Mouse (Mus musculus) heart, postnatal 10 days (tissue): ENCODE measurements around the gene Mtif3. TPM values are rescaled to one million over a fixed set of nuclear protein-coding genes. Genes with fewer than 3 reads are reported as not detected.
A peak's percentile ranks its signal among the peaks of the same experiment; 100 is the strongest.

Source experiments
- DNase-seq, 2 experiments: peaks; one replicate each; pipeline ENCODE4 v3.0.0; 2021
- intact Hi-C: fragments of 180-260 bp; cut with DNase I; formaldehyde crosslinking; loops from one replicate; pipeline ENCODE4 v1.15.1; 2025
- total RNA-seq, 2 experiments: library from RNA; stranded (reverse); gene quantifications; 2 replicates each; pipeline ENCODE4 v1.2.3; 2021

The Mtif3 gene
- total RNA-seq: 10 to 100 TPM; 19.6 to 20.3 TPM

GRCm38 (mm10) chr5:146963118-146963936 is at the start of gene Mtif3:
Mtif3 (minus strand) TSS chr5:146963800.
- DNase-seq: peak; percentile 85 to 88
- intact Hi-C loops: loop anchor here (2.0 kb wide), 2 partner anchors 15 to 113 kb away; partner anchors contain the start of genes Gtf3a, Lnx2 and Polr1d

GRCm38 (mm10) chr5:147011333-147011732 is 47.7 kb upstream of the Mtif3 start:
- no peak for DNase-seq
- intact Hi-C loops: no loop called here

GRCm38 (mm10) chr5:147003303-147003702 is 39.7 kb upstream of the Mtif3 start:
- intact Hi-C loops: no loop called here
- DNase-seq: no peak

GRCm38 (mm10) chr5:147001312-147001711 is 37.7 kb upstream of the Mtif3 start:
- intact Hi-C loops: no loop called here

GRCm38 (mm10) chr5:146998802-146999201 is 35.2 kb upstream of the Mtif3 start:
- intact Hi-C loops: no loop called here
- DNase-seq: no peak

More at GRCm38 (mm10) chr5:147001312-147001711, 37.7 kb upstream of the Mtif3 start:
- no peak for DNase-seq

- intact Hi-C loops: no loop called here
- DNase-seq: no peak
Observed at GRCm38 (mm10) chr5:146996812-146997211, 33.2 kb upstream of the Mtif3 start.

- DNase-seq: no peak
- intact Hi-C loops: no loop called here
Observed at GRCm38 (mm10) chr5:146994973-146995372, 31.4 kb upstream of the Mtif3 start.

- intact Hi-C loops: no loop called here
- peak; percentile 87 for DNase-seq
Observed at GRCm38 (mm10) chr5:146993509-146993908, 29.9 kb upstream of the Mtif3 start.

GRCm38 (mm10) chr5:146989051-146989450 is 25.5 kb upstream of the Mtif3 start:
- intact Hi-C loops: no loop called here
- DNase-seq: peak in 1 of 2 experiments; percentile 12

- intact Hi-C loops: no loop called here
- DNase-seq: no peak
Observed at GRCm38 (mm10) chr5:146987588-146987987, 24.0 kb upstream of the Mtif3 start.

GRCm38 (mm10) chr5:146985725-146986433 is 22.3 kb upstream of the Mtif3 start:
- DNase-seq: no peak
- intact Hi-C loops: no loop called here

- intact Hi-C loops: loop anchor here (1.0 to 5.0 kb wide), 2 partner anchors 134 to 244 kb away; no protein-coding TSS in a partner anchor
- peak; percentile 69 to 78 for DNase-seq
Observed at GRCm38 (mm10) chr5:146983216-146983615, 19.6 kb upstream of the Mtif3 start.

- DNase-seq: no peak
- intact Hi-C loops: loop anchor here (2.0 to 5.0 kb wide), 2 partner anchors 41 to 136 kb away; no protein-coding TSS in a partner anchor
Observed at GRCm38 (mm10) chr5:146981376-146981775, 17.8 kb upstream of the Mtif3 start.

GRCm38 (mm10) chr5:146974781-146975123 is 11.2 kb upstream of the Mtif3 start:
- no peak for DNase-seq
- intact Hi-C loops: no loop called here

GRCm38 (mm10) chr5:146973858-146974780 is 10.5 kb upstream of the Mtif3 start:
- no peak for DNase-seq
- intact Hi-C loops: no loop called here

GRCm38 (mm10) chr5:146973353-146973752 is 9.8 kb upstream of the Mtif3 start:
- intact Hi-C loops: no loop called here
- no peak for DNase-seq

- intact Hi-C loops: no loop called here
- DNase-seq: no peak
Observed at GRCm38 (mm10) chr5:146971776-146972561, 8.4 kb upstream of the Mtif3 start.

GRCm38 (mm10) chr5:146968695-146969393 is 5.2 kb upstream of the Mtif3 start:
- no peak for DNase-seq
- intact Hi-C loops: no loop called here

- intact Hi-C loops: loop anchor here (2.0 kb wide), 2 partner anchors 15 to 113 kb away; partner anchors contain the start of genes Gtf3a, Lnx2 and Polr1d
- DNase-seq: no peak
Observed at GRCm38 (mm10) chr5:146963937-146964278, 308 bp upstream of the Mtif3 start.
